Mouse (Mus musculus) C2C12 (cell line): ENCODE data around the gene Ivd. TPM values are rescaled to one million over a fixed set of nuclear protein-coding genes. Genes with fewer than 3 reads are reported as not detected.

Experiments
- H3K27me3 ChIP-seq: one replicate; pipeline ENCODE4 v1.6.1; 2011; ENCODE audit not compliant: control insufficient read depth, insufficient read depth, insufficient read length
- H3K36me3 ChIP-seq: one replicate; pipeline ENCODE4 v1.6.1; 2011; ENCODE audit not compliant: control insufficient read depth, insufficient read depth
- H3K4me3 ChIP-seq: one replicate; pipeline ENCODE4 v1.5.1; 2011; ENCODE audit warnings: mild to moderate bottlenecking, control low read depth; ENCODE audit not compliant: poor library complexity, insufficient read depth, severe bottlenecking
- H3K79me2 ChIP-seq: one replicate; pipeline ENCODE4 v1.6.1; 2011; ENCODE audit not compliant: control insufficient read depth, insufficient read depth
- H3K79me3 ChIP-seq: one replicate; pipeline ENCODE4 v1.6.1; 2011; ENCODE audit warnings: low read depth, control low read depth
- H3ac ChIP-seq: one replicate; pipeline ENCODE3; 2011; ENCODE audit warnings: low read depth; ENCODE audit not compliant: control insufficient read depth, insufficient read length
- CEBPB ChIP-seq: IDR thresholded peaks from one replicate; pipeline ENCODE4 v1.6.1; 2011; ENCODE audit warnings: low read depth, mild to moderate bottlenecking, control low read depth, moderate library complexity
- CTCF ChIP-seq: IDR thresholded peaks from one replicate; pipeline ENCODE4 v1.5.1; 2011; ENCODE audit not compliant: control insufficient read depth, insufficient read depth, insufficient read length
- FOSL1 ChIP-seq: IDR thresholded peaks from one replicate; pipeline ENCODE4 v1.8.0; 2011; ENCODE audit warnings: mild to moderate bottlenecking, low read length; ENCODE audit not compliant: poor library complexity, insufficient read depth, severe bottlenecking
- MAX ChIP-seq: IDR thresholded peaks from one replicate; pipeline ENCODE4 v1.6.1; 2011; ENCODE audit warnings: mild to moderate bottlenecking, control low read depth
- MYOD1 ChIP-seq: IDR thresholded peaks from one replicate; pipeline ENCODE4 v1.6.1; 2011; ENCODE audit warnings: low read depth; ENCODE audit not compliant: control insufficient read depth, insufficient read length
- MYOG ChIP-seq: IDR thresholded peaks from one replicate; pipeline ENCODE4 v1.6.1; 2011; ENCODE audit not compliant: control insufficient read depth, insufficient read length; ENCODE audit errors: extremely low read depth
- USF1 ChIP-seq: IDR thresholded peaks from one replicate; pipeline ENCODE4 v1.6.1; 2011; ENCODE audit warnings: low read depth, mild to moderate bottlenecking, control low read depth, moderate library complexity
- polyA plus RNA-seq: library from polyadenylated mRNA; unstranded; fragments of >200 nt; fragmentation: generic; extraction: Trizol; gene quantifications from one replicate; pipeline ENCODE4 v1.2.1, GENCODE M21; 2012; ENCODE audit warnings: missing spikeins

The Ivd gene
- polyA plus RNA-seq, 1 experiment = 15.2 TPM

DNA sequence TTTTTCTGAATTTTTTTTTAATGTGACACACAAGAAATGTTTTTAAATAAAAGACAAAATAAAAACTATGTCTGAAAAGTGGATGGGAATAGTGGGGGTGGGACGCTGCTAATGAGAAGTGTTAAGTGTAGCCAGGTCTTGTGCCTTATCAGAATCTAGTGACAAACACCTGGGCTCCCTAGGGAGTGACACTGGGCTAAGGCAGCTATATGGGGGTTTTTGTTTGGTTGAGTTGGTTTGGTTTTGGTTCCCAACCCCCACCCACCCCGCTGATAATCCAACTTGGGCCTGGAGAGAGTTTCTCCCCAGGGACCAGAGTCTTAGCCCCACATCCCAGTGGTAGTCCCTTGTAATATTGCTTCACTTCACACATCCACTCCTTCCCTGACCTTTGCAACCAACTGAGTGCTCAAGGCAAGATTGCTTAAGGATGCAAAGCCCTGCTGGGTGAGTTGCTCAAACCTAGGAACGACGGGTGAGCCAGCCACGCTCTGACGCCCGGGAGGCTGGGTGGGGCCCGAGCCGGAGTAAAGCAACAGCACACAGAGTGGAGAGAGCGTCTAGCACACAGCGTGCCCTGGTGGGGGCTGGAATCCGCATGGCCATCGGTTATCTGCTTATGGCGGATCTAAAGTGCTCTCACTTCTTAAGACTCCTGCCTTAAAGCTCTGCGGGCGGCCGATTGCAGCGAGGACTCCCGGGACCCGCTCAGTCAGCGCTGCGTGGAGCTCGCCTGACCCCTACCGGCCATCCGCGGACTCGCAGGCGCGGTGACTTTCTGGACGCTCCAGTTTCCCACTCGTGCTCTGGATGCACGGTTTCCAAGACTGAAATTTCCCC is 21.3 kb downstream of the Ivd start:
- H3K79me3 ChIP-seq = no peaks in the 10 kb centered on the region
- TF ChIP-seq FOSL1 (no peak), CEBPB (peak; percentile 47), MAX (no peak), CTCF (peak; percentile 96), MYOG (no peak), USF1 (no peak), MYOD1 (no peak)
- peak overlapping the region; percentile 71 for H3ac ChIP-seq
- H3K4me3 ChIP-seq = peak overlapping the region; percentile 21
- peaks cover 22% of the 10 kb centered on the region for H3K27me3 ChIP-seq
- no peaks in the 10 kb centered on the region for H3K79me2 ChIP-seq
- H3K36me3 ChIP-seq = no peaks in the 10 kb centered on the region

DNA sequence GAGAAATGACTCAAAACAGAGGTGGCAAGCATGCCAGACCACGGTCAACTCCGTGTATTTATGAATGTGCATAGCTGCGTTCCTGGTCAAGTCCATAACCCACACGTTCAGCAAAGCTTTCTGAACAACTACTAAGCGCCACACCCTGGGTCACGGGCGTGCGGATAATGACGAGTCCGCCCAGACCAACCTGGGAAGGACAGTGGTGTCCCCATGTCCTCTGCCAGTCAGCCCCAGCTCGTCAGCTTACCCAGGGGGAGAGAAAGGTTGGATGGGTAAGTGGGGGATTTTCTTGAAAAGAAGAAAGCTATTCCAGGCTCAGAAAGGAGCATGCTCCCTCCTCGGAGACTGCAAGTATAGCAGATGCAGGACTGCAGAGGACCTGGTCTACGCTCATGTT is 25.7 kb downstream of the Ivd start:
- no peaks in the 10 kb centered on the region for H3K36me3 ChIP-seq
- H3K79me3 ChIP-seq = no peaks in the 10 kb centered on the region
- no peaks in the 10 kb centered on the region for H3K79me2 ChIP-seq
- TF ChIP-seq CTCF (no peak), MYOD1 (no peak), MAX (no peak), FOSL1 (no peak), MYOG (no peak), USF1 (no peak), CEBPB (no peak)
- no peak overlapping the region for H3K4me3 ChIP-seq
- H3K27me3 ChIP-seq = peaks cover 25% of the 10 kb centered on the region
- no peak overlapping the region for H3ac ChIP-seq

- Histone ChIP-seq H3ac (no peak overlapping the region), H3K4me3 (no peak overlapping the region), H3K27me3 (peaks cover 28% of the 10 kb centered on the region), H3K79me2 (no peaks in the 10 kb centered on the region), H3K36me3 (no peaks in the 10 kb centered on the region), H3K79me3 (no peaks in the 10 kb centered on the region)
- TF ChIP-seq CTCF = no peak
- TF ChIP-seq FOSL1 = no peak
- no peak for TF ChIP-seq USF1
- no peak for TF ChIP-seq MYOD1
- TF ChIP-seq CEBPB = no peak
- TF ChIP-seq MAX = no peak
- TF ChIP-seq MYOG = no peak
Measured at GRCm38 (mm10) chr2:118887845-118888548, 26.2 kb downstream of the Ivd start.

DNA sequence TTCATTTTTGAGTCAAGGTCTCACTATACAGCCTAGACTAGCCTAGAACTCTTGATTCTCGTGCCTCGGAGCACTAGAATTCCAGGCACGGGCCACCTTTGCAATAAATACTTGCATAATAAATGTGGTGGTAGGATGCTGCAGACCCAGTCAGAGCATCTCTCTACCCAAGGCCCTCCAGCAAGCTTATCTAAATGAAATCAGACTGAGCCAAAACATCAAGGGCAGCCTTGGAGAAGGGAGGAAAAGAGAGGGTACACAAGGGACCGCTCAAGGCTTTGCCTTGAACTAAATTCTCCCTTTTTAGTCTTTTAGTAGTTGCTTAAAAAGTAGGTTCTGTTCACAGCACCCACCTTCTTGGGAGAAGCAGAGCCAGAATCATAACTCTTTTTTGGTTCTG is 29.4 kb downstream of the Ivd start:
- H3K4me3 ChIP-seq = no peak overlapping the region
- H3K79me3 ChIP-seq = no peaks in the 10 kb centered on the region

DNA sequence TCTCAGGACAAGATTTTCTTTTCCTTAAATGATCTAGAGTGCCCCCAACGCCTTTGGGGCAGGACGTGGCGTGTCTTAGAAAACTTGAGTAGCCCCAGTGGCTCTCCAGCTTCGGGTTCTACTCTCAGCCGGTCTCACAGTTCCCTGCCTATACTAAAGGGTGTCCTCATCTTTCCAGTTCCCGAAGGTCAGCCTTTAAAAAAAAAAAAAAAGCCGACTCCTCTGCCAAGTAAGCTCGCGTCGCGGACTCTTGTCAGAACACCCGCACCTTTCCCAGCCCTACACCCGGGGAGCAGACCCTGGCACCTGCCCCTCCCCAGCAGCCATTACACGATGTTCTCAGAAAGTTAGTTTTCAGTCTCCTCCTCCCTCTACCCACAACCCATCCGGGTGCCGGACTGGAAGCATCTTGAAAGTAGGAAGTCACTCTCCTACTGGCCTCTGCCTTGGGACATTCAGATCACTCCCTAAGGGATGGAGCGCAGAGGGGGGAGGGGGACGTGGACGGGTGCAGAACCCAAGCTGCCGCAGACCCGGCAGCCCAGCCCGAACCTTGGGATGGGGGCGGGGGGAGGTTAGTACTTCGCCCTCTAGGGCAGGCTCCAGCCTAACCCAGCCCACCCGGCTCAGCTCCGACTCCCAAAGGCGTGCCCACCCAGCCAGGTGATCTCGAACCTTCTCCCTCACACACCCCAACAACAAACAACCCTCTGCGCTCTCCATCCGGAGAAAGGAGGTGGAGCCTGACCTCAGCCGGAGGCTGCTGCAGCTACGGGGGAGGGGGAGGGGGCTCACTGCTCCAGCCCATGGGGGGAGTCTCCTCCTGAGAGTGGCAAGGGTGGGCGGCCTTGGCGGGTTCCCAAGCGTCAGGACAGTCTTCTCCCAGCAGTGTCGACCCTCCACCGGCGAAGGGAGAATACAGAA is 34.5 kb downstream of the Ivd start:
- no peaks in the 10 kb centered on the region for H3K79me2 ChIP-seq
- no peaks in the 10 kb centered on the region for H3K36me3 ChIP-seq
- H3K27me3 ChIP-seq = peaks cover 44% of the 10 kb centered on the region
- peak overlapping the region; percentile 10 for H3ac ChIP-seq
- H3K79me3 ChIP-seq = no peaks in the 10 kb centered on the region
- peak overlapping the region; percentile 11 for H3K4me3 ChIP-seq
- TF ChIP-seq USF1 (no peak), MYOG (no peak), FOSL1 (no peak)

More for the DNA sequence above, 29.4 kb downstream of the Ivd start:
- Histone ChIP-seq H3K36me3 (no peaks in the 10 kb centered on the region), H3K79me2 (no peaks in the 10 kb centered on the region), H3K27me3 (peaks cover 26% of the 10 kb centered on the region), H3ac (no peak overlapping the region)
- TF ChIP-seq CTCF (no peak), USF1 (no peak), FOSL1 (no peak), MYOG (no peak), MYOD1 (no peak), CEBPB (no peak), MAX (no peak)
